Mouse (Mus musculus) liver, embryonic 16.5 days (tissue): ENCODE data around the gene Gldc. TPM values are rescaled to one million over a fixed set of nuclear protein-coding genes. Genes with fewer than 3 reads are reported as not detected.
"Not testable (repeated sequence)": the region's sequence is repeated elsewhere in the genome, so short reads cannot be mapped to it uniquely, and the experiment has no call there.

Experiments used
- ATAC-seq: fragments of 200-750 bp; cut with Nextera tagmentation; 2 replicates; pipeline ENCODE4 v1.8.0; 2017; ENCODE audit warnings: low read depth, mild to moderate bottlenecking, moderate number of reproducible peaks, moderate library complexity
- H3K27ac ChIP-seq: fragments of 300-500 bp; sonication (generic); 2 replicates; pipeline ENCODE4 v1.5.1; 2014; ENCODE audit warnings: mild to moderate bottlenecking, low read length
- H3K27me3 ChIP-seq: fragments of 300-500 bp; sonication (generic); 2 replicates; pipeline ENCODE4 v1.6.1; 2014; ENCODE audit warnings: low read depth, low read length, mixed read lengths; ENCODE audit not compliant: control insufficient read depth, insufficient read depth
- H3K36me3 ChIP-seq: fragments of 300-500 bp; sonication (generic); 2 replicates; pipeline ENCODE4 v1.6.1; 2014; ENCODE audit warnings: mild to moderate bottlenecking; ENCODE audit not compliant: control insufficient read depth, insufficient read depth
- H3K4me1 ChIP-seq: fragments of 300-500 bp; sonication (generic); 2 replicates; pipeline ENCODE4 v1.6.1; 2014; ENCODE audit warnings: low read depth, low read length, mixed read lengths; ENCODE audit not compliant: control insufficient read depth
- H3K4me2 ChIP-seq: fragments of 300-500 bp; sonication (generic); 2 replicates; pipeline ENCODE4 v1.6.1; 2014; ENCODE audit warnings: low read depth, low read length, mixed read lengths
- H3K4me3 ChIP-seq: fragments of 300-500 bp; sonication (generic); 2 replicates; pipeline ENCODE4 v1.5.1; 2014; ENCODE audit warnings: low read depth, mild to moderate bottlenecking, low read length
- H3K9ac ChIP-seq: fragments of 300-500 bp; sonication (generic); 2 replicates; pipeline ENCODE4 v1.6.1; 2014; ENCODE audit warnings: low read depth, low read length
- H3K9me3 ChIP-seq: fragments of 300-500 bp; sonication (generic); replicated peaks from 2 replicates; pipeline ENCODE4 v1.6.1; 2016; ENCODE audit warnings: low read length; ENCODE audit not compliant: control insufficient read depth
- WGBS: fragments of 180-500 bp; shearing (Covaris S2); extraction: QIAGEN DNeasy Blood & Tissue Kit; methylation state at CpG from one replicate; pipeline ENCODE4 v1.1.7; 2014; ENCODE audit not compliant: insufficient replicate concordance; 5-methylcytosine and 5-hydroxymethylcytosine counted together
- polyA plus RNA-seq: library from polyadenylated mRNA; unstranded; fragments of >200 nt; fragmentation: Nextera tagmentation; extraction: Ambion mirVana; gene quantifications from 2 replicates; pipeline ENCODE4 v1.2.1, GENCODE M21; 2015

Gene Gldc
- 25.6 and 28.5 TPM in 2 replicates for polyA plus RNA-seq

DNA sequence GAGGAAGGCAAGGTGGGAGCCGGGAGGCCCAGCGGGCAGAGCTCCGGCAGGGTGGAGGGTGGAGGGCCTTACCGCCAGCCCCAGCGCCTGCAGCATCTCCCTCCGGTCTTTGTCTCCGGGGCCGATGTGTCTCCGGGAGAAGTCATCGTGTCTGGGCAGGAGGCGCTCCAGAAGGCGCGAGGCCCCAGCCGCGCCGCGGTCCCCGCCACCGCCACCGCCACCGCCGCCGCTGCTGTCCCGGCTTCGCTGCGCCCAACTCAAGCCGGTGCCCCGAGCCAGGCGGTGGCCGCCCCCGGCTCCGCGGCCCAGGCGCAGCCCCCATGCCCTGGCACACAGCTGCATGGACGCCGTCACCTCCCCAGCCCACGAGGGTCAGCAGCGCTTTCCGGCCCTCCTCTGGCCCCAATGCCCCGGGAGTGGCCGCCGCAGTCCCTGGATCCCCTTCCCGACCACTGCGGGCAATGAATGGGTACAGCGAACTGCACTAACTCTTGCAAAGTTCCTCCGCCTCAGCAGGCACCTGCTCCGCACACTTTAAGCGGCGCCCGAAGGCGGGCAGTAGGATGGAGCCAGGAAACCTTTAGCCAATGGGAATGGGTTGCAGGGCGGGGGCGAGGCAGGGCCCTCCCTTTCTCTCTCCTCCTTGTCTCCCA is at the start of gene Gldc:
TSS of gene Gldc (minus strand) at position 511 of the 653 bp plus-strand sequence.
- H3K4me2 ChIP-seq: peak within 1 kb of the TSS; percentile 48
- no peaks in the 10 kb centered on the region for H3K9me3 ChIP-seq
- no peaks in the 10 kb centered on the region for H3K36me3 ChIP-seq
- peak; percentile 89 for ATAC-seq
- no peak within 1 kb of the TSS for H3K27ac ChIP-seq
- peaks cover 3% of the 10 kb centered on the region; the same call in 1 of the 2 replicates for H3K4me1 ChIP-seq
- WGBS: 1% methylated on average over 52 of the region's 53 CpGs
- peak within 1 kb of the TSS; percentile 56 for H3K9ac ChIP-seq
- peaks cover 28% of the 10 kb centered on the region for H3K27me3 ChIP-seq
- H3K4me3 ChIP-seq: peak within 1 kb of the TSS; percentile 61

DNA sequence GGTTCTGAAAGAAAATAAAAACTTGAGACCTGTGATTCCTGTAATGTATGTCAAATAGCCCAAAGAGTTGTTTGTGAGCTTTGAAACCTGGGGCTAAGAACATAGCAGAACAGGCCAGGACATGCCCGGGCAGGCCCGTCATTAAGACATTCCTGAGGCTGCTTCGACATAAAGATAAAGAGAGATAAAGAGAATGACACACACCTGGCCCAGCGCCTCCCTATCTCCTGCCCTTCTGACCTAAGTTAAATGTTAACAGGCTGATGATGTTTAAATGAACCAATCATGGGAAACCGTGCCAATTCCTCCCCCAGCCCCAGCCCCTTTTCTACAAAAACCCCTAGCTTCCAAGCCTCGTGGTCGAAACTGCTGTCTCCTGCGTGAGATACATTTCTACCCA is 47.4 kb upstream of the Gldc start:
- H3K36me3 ChIP-seq, H3K9ac ChIP-seq, H3K9me3 ChIP-seq, H3K4me1 ChIP-seq, ATAC-seq, H3K27me3 ChIP-seq, H3K4me2 ChIP-seq, H3K4me3 ChIP-seq, H3K27ac ChIP-seq: not testable (repeated sequence)
- WGBS: 54% methylated on average over 8 of the region's 8 CpGs

- 16% methylated on average over 7 of the region's 7 CpGs for WGBS
- Histone ChIP-seq H3K4me2 (no peak overlapping the region), H3K27me3 (no peaks in the 10 kb centered on the region), H3K27ac (no peak overlapping the region), H3K4me1 (no peaks in the 10 kb centered on the region), H3K36me3 (no peaks in the 10 kb centered on the region), H3K4me3 (no peak overlapping the region), H3K9me3 (no peaks in the 10 kb centered on the region), H3K9ac (no peak overlapping the region)
- no peak for ATAC-seq
These were observed 42.1 kb upstream of the Gldc start for GRCm38 (mm10) chr19:30217335-30217734.

DNA sequence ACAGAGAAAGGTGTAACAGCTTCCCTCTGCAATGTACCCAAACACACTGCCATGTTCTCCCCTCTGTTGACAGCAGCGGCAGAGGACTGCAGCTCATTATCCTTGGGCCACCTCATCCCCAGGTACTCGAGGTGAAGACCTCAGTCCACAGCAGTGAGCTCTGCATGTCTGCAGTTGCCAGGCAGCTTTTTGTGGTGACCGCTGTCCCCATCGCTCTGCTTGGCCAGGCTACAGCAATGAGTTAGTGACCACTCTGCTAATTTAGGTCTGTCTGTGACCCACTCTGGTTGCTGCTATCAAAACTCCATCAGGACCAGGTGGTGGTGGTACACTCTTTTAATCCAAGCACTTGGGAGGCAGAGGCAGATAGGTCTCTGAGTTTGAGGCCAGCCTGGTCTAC is 41.0 kb upstream of the Gldc start:
- H3K27me3 ChIP-seq: no peaks in the 10 kb centered on the region
- ATAC-seq: no peak

GRCm38 (mm10) chr19:30215736-30216135 is 40.5 kb upstream of the Gldc start:
- not testable (repeated sequence) for H3K4me3 ChIP-seq, ATAC-seq, H3K9me3 ChIP-seq, H3K27me3 ChIP-seq, H3K9ac ChIP-seq, H3K27ac ChIP-seq, H3K36me3 ChIP-seq, H3K4me1 ChIP-seq, H3K4me2 ChIP-seq
- 65% methylated on average over 2 of the region's 2 CpGs for WGBS

More for the DNA sequence above, 41.0 kb upstream of the Gldc start:
- Histone ChIP-seq H3K4me2 (no peak overlapping the region), H3K9me3 (no peaks in the 10 kb centered on the region), H3K9ac (no peak overlapping the region), H3K4me3 (no peak overlapping the region), H3K4me1 (no peaks in the 10 kb centered on the region), H3K36me3 (no peaks in the 10 kb centered on the region), H3K27ac (no peak overlapping the region)
- 52% methylated on average over 4 of the region's 4 CpGs for WGBS

DNA sequence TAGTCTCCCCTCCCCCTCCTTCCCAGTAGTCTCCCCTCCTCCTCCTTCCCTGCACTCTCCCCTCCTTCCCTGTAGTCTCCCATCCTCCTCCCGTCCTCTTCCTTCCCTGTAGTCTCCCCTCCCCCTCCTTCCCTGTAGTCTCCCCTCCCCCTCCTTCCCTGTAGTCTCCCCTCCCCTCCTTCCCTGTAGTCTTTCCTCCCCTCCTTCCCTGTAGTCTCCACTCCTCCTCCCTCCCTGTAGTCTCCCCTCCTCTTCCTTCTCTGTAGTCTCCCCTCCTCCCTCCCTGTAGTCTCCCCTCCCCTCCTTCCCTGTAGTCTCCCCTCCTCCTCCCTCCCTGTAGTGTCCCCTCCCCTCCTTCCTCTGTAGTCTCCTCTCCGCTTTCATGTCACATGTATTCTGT is 38.8 kb upstream of the Gldc start:
- no peak overlapping the region for H3K4me2 ChIP-seq
- no peak for ATAC-seq
- no peaks in the 10 kb centered on the region for H3K27me3 ChIP-seq
- H3K27ac ChIP-seq: no peak overlapping the region
- H3K9me3 ChIP-seq: no peaks in the 10 kb centered on the region
- no peaks in the 10 kb centered on the region for H3K4me1 ChIP-seq
- WGBS: 27% methylated on average over 2 of the region's 2 CpGs
- H3K9ac ChIP-seq: no peak overlapping the region
- no peaks in the 10 kb centered on the region for H3K36me3 ChIP-seq
- no peak overlapping the region for H3K4me3 ChIP-seq

DNA sequence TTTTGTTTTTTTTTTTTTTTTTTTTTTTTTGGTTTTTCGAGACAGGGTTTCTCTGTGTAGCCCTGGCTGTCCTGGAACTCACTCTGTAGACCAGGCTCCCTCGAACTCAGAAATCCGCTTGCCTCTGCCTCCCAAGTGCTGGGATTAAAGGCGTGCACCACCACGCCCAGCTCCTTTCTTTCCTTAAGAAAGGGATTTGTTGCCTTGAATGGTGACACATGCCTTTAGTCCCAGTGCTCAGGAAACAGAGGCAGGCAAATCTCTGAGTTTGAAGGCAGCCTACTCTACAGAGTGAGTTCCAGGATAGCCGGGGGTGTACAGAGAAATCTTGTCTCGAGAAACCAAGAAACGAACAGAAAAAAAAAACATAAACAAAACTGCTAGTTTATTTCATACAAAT is 33.8 kb upstream of the Gldc start:
- not testable (repeated sequence) for H3K9ac ChIP-seq, H3K9me3 ChIP-seq
- WGBS: 63% methylated on average over 8 of the region's 8 CpGs

GRCm38 (mm10) chr19:30206981-30207380 is 31.8 kb upstream of the Gldc start:
- 63% methylated on average over 1 of the region's 1 CpGs for WGBS
- Histone ChIP-seq H3K27me3 (no peaks in the 10 kb centered on the region), H3K27ac (no peak overlapping the region), H3K9ac (no peak overlapping the region), H3K9me3 (no peaks in the 10 kb centered on the region), H3K4me1 (no peaks in the 10 kb centered on the region), H3K4me3 (no peak overlapping the region), H3K36me3 (no peaks in the 10 kb centered on the region), H3K4me2 (no peak overlapping the region)
- ATAC-seq: no peak

More for the DNA sequence above, 33.8 kb upstream of the Gldc start:
- H3K4me3 ChIP-seq, H3K36me3 ChIP-seq, ATAC-seq, H3K27ac ChIP-seq, H3K4me2 ChIP-seq, H3K4me1 ChIP-seq, H3K27me3 ChIP-seq: not testable (repeated sequence)

DNA sequence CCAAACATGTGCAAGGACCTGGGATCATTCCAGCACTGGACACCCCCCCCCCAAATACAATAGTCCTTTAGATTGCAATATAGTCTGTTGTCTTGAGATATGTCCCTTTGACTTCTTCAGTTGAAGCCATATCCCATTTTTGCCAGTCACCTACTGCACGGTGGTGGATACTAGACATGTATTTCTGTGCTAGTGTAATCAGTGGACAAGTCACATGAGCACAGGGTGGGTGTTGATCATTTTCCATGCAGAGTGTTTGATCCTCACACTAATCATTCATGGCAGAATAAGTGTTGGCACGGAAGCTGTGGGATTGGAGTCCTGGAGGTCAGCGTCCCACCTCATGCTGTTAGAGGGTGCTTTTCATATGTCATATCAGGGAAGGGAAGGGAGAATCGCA is 30.6 kb upstream of the Gldc start:
- no peak for ATAC-seq
- Histone ChIP-seq H3K4me1 (no peaks in the 10 kb centered on the region), H3K9me3 (no peaks in the 10 kb centered on the region), H3K9ac (no peak overlapping the region), H3K36me3 (no peaks in the 10 kb centered on the region), H3K27ac (no peak overlapping the region), H3K4me2 (no peak overlapping the region), H3K4me3 (no peak overlapping the region), H3K27me3 (no peaks in the 10 kb centered on the region)
- WGBS: 59% methylated on average over 4 of the region's 4 CpGs
